Mouse (Mus musculus): ENCODE results near the gene Babam2. TPM values are rescaled to one million over a fixed set of nuclear protein-coding genes. Genes with fewer than 3 reads are reported as not detected.
"Not testable (repeated sequence)": the region's sequence is repeated elsewhere in the genome, so short reads cannot be mapped to it uniquely, and the experiment has no call there.

Gene Babam2
- total RNA-seq, 2 experiments from 2014 or later: 37.5 to 48.5 TPM

DNA sequence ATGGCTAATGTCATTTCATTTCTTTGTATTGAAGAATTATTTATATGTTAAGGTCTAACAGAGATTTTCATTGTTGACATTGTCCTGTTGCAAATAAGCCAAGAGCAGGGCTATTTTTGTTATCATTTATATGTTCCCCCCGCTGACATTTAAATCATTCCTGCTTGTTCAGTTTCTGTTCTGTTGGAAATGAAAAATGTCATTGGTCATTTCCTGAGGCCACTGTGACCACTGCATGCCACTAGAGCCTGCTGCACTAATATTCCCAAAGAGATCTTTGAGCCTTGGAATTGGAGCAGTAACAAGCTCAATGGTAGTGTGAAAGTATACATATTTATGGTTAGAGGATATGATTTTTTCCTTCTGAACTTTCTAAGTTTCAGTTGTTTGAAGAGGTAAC is 118.6 kb downstream of the Babam2 start:
- intact Hi-C loops (cut with DNase I): no loop called here
- no peak for DNase-seq (ENCODE audit: low spot score in 2 of 2)

DNA sequence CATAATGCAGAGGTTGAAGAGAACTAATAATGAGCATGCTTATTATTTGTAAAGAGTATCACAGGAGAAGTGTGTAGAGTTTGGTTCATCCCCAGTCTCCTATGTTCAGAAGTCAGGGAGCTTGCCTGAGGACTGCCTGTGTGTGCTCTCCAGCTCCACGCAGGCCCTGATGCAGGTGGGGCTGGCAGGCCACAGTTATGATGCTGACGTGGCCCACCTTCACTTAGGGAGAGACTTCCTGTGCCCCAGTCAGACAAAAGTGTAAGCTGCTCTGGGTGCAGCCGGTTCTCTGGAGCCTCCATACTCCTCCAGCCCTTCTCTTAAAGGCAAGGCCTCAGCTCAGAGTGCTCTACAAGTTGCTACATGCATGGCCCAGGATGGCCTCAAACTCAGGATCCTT is 123.3 kb downstream of the Babam2 start:
- DNase-seq (ENCODE audit: low spot score in 2 of 2): no peak
- intact Hi-C loops (cut with DNase I): no loop called here

DNA sequence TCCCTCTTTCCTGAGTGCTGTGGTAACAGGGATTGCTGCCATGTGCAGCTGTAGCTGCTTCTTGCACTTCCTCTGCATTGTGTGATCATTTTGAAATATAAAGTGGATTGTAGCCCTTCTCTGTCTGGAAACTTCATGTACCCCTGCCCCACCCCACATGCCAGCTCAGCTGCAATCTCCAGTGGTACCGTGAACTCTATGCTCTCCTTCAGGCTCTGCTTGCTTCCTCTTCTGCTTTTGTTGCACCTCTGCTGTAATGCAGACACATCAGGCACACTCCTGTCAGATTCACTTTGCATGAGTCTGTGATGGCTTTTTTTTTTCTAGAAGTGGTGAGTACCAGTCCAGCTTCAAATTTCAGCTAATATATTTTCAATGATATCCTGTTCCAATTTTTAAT is 123.7 kb downstream of the Babam2 start:
- DNase-seq (ENCODE audit: low spot score in 2 of 2): no peak
- intact Hi-C loops (cut with DNase I): no loop called here

DNA sequence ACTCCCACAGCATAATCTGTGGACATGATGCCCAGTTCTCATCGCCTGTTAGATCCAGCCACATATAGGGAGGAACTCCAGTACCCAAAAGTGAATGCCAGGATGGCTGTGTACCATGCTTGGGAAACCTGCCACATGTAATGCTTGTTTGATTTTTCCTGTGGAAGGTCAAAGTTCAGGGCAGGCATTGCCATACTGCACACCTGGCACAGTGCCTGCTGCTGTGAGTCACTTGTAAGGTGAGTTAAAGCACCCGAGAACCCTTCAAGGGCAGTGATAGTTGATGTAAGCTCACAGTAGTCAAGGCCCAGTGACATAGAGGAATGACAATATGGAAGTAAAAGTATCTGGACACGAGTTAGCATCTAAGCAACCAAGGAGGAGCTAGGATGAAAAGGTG is 126.2 kb downstream of the Babam2 start:
- DNase-seq (ENCODE audit: low spot score in 2 of 2): no peak
- intact Hi-C loops (cut with DNase I): no loop called here

DNA sequence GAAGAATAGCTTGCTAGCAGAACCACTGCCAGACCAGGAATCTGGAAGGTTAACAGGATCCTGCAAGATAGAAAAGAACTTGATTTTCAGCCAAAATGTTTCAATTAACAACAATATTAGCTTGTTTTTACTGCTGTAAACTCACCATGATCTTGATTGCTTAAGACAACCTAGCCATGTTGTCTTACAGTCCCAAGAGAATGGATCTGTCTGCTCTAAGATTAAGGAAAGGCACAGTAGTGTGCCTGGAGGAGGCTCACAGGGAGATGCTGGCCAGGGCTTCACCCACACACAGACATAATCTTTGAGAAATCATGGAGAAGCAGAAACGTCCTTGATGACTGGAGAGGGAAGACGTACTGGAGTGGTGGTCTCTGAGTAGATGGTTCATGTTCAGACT is 126.6 kb downstream of the Babam2 start:
- no peak for DNase-seq (ENCODE audit: low spot score in 2 of 2)
- intact Hi-C loops (cut with DNase I): no loop called here

DNA sequence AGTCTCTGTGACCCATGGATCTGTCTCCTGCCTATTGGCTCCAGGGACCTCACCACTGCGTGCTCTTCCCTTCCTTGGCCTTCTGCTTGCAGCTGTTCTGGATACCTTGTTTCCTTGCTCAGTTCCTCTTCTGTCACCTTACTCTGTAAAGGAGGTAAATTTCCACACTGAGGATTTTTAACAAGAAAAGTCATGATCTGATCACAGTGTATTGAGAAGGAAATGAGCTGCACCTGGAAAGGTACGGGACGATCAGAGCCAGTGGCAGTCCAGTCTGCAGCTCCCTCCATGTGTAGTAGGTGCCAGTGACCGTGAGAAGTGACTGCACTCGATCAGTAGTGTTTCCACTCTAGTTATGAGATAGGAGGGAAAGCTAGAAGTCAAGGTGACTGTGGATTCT is 129.8 kb downstream of the Babam2 start:
- intact Hi-C loops (cut with DNase I): no loop called here

DNA sequence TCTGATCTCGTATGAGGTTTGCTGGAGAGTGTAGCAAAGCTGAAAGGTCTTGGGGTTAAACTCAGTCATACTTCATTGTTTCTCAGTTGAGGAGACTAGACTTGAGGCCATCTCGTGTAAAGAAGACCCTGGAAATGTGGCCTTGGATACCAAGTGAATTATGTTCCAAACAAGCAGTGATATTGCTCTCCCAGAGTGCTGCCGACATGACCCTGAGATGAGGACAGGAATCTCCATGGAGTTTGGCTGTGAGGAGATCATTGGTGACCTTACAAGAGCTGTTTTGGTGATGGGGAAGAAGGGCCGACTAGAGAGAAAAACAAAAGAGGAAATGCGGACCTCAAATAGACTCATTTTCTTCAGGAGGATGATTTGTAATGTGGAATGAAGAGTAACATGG is 130.4 kb downstream of the Babam2 start:
- intact Hi-C loops (cut with DNase I): no loop called here
- DNase-seq (ENCODE audit: low spot score in 2 of 2): no peak

More for the DNA sequence above, 129.8 kb downstream of the Babam2 start:
- no peak for DNase-seq (ENCODE audit: low spot score in 2 of 2)

DNA sequence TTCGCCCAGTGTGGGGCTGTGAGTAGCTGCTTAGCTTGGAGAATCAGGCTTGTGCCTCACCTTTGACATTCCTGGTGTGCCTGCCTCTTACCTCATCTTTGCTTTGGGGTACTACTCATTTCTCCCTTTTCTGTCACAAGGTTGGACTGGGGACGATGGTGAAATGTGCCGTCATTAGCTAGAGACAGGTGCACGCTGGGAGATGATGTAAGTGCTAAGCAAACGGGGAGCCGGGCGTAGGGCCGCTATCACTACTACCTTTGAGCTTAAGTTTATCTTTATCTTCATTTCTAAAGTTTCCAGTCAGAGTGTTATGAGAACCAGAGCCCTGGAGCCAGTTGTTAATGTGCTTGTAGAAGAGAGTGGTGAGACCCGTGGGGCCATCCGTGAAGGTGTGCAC is 131.3 kb downstream of the Babam2 start:
- no peak for DNase-seq (ENCODE audit: low spot score in 2 of 2)
- intact Hi-C loops (cut with DNase I): no loop called here

DNA sequence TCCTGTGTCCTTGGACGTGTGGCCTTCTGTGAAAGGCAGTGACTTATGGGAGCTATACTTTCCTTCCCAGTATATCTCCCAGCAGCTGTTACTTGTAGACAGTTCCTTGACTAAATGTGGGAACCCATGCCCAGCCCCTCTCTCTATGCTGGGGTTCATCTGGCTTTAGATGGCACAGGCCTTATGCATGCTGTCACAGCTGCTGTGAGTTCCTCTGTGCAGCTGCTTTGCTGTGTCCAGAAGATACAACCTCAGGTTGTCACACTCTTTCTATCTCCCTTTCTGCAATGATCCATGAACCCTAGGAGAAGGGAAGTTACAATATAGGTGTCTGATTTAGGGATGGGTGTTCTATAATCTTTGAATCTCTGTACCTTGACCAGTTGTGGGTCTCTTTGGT is 132.1 kb downstream of the Babam2 start:
- intact Hi-C loops (cut with DNase I): no loop called here
- DNase-seq (ENCODE audit: low spot score in 2 of 2): no peak

DNA sequence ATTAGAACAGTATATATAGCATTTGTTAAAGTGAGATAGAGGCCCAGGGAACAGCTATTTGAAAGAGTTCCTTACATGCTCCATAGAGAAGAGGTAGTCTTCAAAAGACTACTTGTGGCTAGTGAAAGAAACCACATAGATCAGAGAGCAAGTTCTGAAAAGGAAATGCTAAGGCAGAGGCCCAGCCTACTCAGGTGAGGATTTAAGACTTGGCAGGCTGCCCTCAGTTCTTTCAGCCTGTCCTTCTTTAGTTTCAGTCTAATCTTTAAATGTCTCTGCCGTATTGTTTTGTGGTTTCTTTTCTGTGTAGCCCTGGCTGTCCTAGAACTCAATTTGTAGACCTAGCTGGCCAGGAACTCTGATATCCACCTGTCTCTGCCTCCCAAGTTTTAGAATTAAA is 134.1 kb downstream of the Babam2 start:
- no peak for DNase-seq (ENCODE audit: low spot score in 2 of 2)
- intact Hi-C loops (cut with DNase I): no loop called here

DNA sequence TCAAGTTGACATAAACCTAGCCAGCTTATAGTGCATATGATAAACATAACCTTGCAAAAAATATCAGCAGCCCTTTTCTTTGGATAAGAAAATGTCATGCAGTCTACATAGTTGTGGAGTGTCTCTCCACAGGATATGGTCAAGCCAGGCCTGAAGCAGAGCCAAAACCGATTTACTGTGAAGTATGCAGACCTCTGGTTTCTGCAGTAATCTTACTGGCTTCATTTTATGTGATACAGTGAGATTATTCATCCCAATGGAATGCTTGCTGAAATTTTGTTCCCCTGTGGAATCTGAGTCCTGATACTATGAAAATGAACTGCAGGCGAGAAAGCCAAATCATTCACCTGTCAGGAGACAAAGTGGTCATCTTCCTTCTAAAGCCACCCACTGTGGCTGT is 138.2 kb downstream of the Babam2 start:
- DNase-seq (ENCODE audit: low spot score in 2 of 2): no peak
- intact Hi-C loops (cut with DNase I): no loop called here

DNA sequence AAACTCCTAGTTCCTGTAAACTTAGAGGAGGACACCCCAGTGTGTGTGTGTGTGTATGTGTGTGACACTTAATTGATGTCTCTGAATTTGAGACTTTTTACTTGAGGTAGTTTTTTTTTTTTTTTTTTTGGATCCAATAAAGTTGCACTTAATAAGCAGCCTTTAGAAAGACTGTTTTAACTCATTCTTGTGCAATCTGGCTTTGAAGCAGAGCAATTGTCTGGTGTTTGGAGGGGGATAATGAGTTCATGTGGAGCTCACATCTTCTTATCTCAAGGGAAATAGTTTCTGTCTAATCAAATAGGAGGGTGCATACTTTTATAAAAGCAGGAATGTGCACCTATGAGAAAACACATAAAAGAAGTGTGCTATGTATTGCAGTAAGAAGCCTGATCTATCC is 142.5 kb downstream of the Babam2 start:
- no peak for DNase-seq (ENCODE audit: low spot score in 2 of 2)
- intact Hi-C loops (cut with DNase I): no loop called here

DNA sequence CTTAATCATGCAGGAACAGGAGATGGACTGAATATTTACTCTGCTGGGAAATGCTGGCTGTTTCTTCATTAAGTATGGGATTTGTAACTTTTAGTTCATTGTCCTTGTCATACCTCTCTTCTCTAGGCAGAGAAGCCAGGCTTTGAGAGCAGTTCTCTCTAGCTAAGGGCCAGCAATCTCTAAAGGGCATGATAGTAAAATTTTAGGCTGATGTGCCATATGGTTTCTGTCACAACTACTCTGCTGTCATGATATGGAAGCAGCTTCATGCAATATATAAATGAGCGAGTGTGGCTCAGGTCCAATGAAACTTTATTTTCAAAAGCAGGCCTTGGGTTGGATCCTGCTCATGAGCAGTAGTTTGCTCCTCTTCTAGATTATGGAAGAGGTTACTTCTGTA is 142.9 kb downstream of the Babam2 start:
- DNase-seq (ENCODE audit: low spot score in 2 of 2): no peak
- intact Hi-C loops (cut with DNase I): no loop called here

DNA sequence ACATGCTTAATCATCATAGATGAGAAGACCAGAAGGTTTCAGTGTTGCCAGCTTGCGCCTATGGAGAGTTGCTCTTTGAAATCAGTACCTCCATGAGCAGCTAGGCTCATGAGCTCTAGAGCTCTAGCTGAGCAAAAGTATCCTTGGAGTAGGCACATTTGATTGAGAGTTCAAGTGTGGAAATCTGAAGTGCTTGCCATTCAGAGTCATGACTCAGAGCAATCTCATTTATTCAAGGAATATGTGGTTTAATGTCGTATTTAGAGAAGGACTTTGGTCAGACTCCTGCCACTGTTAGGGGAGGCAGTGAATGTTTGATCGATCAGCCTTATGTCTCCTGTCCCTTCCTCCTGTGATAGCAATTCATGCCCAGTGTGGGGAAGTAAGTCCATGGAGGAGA is 147.4 kb downstream of the Babam2 start:
- intact Hi-C loops (cut with DNase I): no loop called here
- DNase-seq (ENCODE audit: low spot score in 2 of 2): no peak

DNA sequence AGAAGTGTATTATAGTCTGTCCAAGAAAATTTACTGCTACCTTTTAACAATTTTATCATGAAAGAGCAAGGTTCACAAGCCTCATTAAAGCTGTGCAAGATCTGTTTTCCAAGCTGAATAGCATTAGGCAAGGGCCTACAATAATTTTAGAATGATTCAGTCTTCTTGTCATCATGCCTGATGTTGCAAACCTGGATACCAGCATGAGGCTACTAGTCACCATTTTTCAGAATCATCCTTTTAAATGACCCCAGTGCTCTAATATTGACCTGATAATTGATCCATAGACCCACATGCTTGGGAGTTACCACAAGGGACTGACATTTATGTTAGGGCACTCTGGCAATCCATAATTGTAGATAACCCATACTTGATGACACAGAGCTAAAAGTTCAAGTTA is 149.5 kb downstream of the Babam2 start:
- DNase-seq (ENCODE audit: low spot score in 2 of 2): no peak
- intact Hi-C loops (cut with DNase I): no loop called here

DNA sequence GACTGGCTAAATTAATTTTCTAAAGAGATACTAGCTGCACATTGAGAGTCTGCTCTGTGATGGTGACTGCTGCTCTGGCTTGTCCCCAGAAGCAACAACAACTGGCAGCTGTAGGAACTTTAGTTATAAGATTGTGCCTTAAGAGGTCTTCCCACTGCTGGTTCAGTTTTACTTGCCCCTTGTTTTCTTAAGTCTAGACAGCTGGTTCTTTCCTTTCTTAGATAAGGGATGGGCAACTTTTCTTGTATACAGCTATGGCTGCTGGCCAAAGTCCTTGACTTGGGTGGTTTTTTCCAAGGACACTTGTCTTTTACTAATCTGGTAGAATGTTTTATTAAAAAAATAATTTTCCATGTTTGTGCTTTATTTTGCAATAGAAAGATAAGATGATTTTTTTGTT is 151.5 kb downstream of the Babam2 start:
- intact Hi-C loops (cut with DNase I): no loop called here
- DNase-seq (ENCODE audit: low spot score in 2 of 2): no peak

DNA sequence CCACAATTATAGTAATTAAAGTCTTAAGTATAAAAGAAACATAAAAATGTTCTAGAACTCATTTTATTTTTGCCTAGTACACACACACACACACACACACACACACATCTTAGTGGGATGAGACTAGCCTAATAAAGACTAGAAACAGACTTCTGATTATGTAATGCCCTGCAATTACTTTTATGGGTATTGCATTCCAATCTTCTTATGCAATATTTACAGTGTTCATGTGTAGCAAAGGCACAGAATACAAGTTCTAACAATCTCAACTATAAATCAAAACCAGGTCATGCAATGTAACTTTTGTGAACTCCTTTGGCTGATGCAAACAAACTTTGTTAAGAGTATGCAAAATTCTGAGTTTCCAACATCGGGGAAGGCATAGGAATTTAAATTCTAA is 155.3 kb downstream of the Babam2 start:
- intact Hi-C loops (cut with DNase I): no loop called here
- DNase-seq (ENCODE audit: low spot score in 2 of 2): no peak

DNA sequence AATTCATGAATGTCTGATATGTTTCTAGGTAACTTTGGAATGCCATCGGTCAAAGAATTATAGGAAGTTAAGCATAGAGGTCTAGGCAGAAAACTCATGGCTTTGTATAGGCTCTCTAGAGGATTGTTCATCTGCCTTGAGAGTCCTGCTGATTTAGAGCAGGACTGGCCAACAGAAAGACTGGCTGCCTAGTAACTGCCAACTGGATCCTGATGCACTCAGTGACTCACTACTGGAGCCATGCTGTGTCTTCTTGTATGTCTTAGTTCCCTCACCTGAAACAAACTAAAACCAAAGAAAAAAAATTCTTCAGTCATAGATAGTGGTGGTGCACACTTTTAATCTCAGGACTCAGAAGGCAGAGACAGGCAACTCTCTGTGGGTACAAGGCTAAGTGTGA is 156.3 kb downstream of the Babam2 start:
- intact Hi-C loops (cut with DNase I): no loop called here
- no peak for DNase-seq (ENCODE audit: low spot score in 2 of 2)

DNA sequence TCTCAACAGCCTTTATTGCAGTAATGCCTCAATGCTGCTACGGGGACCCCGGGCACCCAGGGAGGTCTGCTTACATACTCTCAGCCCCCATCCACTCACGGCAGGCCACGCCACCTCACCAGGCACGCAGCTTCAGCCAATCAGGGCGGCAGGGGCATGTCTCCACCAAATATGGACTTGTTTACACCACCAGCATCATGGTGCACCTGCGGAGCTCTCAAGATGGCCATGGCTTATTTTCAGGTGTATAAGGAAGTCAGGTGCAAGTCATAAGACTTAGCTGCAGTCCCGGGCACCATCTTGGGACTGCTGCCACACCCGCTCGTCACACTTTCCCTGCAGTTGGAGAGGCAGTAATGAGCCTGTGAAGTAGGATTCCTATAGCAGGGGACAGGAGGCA is 161.4 kb downstream of the Babam2 start:
- intact Hi-C loops (cut with DNase I); DNase-seq (ENCODE audit: low spot score in 2 of 2): not testable (repeated sequence)

DNA sequence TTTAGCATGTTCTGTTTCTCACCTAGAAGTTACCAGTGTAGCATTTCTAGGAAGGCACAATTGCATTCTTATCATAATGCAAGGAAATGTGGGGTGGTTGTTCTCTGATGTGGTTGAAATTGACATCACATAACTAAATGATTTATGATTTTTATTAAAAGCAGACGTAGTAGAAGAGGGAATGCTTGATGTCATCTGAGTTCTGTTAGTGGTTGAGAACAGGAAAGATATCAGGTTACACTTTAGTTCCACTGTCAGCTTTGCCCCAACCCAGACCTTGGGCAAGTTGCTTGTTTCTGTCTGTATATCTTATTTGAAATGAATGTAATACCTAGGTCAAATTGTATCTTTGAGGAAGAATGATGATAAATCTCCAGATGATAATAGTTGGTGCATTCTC is 162.9 kb downstream of the Babam2 start:
- intact Hi-C loops (cut with DNase I): no loop called here
- no peak for DNase-seq (ENCODE audit: low spot score in 2 of 2)

DNA sequence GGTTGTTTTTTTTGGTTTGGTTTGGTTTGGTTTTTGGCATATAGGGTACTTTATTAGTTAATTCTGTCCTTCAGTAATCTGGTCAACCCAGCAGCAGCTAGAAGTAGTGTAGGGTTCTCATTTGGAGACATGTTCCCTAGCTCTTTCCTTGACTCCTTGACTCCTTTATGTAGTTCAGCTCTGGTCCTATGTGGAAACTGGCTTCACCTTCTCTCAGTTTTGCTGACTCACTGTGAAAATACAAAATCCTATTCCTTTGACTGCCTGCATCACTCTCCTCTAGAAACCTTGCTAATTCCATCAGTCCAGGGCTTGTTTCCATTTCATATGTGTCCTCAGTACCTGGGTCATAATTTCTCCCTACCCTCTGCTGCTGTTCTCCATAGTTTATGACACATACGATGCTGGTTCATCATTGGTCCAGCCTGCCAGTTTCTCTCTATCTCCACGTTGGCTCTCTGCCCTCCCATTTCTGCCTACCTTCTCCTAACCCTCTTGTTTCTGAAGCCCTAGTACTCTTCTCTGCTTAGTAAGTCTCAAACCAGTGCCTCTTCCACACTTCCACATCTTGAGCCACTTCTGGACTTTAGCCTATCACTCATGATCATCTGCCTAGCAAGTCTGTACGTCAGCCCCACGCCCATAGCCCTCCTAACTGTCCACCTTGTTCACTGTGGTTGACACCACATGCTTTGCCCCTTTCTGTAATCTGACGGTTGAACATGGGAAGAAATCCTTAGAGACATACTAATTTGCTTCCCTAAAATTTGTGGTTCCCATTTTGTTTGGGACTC is 163.5 kb downstream of the Babam2 start:
- DNase-seq (ENCODE audit: low spot score in 2 of 2): no peak
- intact Hi-C loops (cut with DNase I): no loop called here

All from left cerebral cortex, postnatal 36 days (tissue).